Mouse (Mus musculus) liver, adult 2 months (tissue): Measurements from ENCODE around the gene Mgat1. TPM values are rescaled to one million over a fixed set of nuclear protein-coding genes. Genes with fewer than 3 reads are reported as not detected.
"Not testable (repeated sequence)": the region's sequence is repeated elsewhere in the genome, so short reads cannot be mapped to it uniquely, and the experiment has no call there.

Experiments
- DNase-seq: peaks from one replicate; pipeline ENCODE4 v3.0.0-alpha.2; 2011; ENCODE audit warnings: low read depth, low spot score; ENCODE audit errors: extremely low read depth
- H3K27ac ChIP-seq: fragments of 200-500 bp; replicated peaks from 2 replicates; pipeline ENCODE4 v1.5.1; 2012; ENCODE audit warnings: low read depth, mild to moderate bottlenecking, control low read depth, inconsistent platforms, low read length; ENCODE audit not compliant: insufficient read depth
- H3K27me3 ChIP-seq: fragments of 200-500 bp; 2 replicates; pipeline ENCODE4 v1.6.1; 2012; ENCODE audit warnings: mild to moderate bottlenecking, moderate library complexity, low read length, inconsistent platforms; ENCODE audit not compliant: control insufficient read depth, insufficient read depth
- H3K36me3 ChIP-seq: fragments of 200-500 bp; 2 replicates; pipeline ENCODE4 v1.6.1; 2012; ENCODE audit warnings: low read length, inconsistent platforms; ENCODE audit not compliant: control insufficient read depth, insufficient read depth
- H3K4me1 ChIP-seq: fragments of 200-500 bp; 2 replicates; pipeline ENCODE4 v1.6.1; 2011; ENCODE audit warnings: low read length; ENCODE audit not compliant: control insufficient read depth, insufficient read depth
- H3K4me3 ChIP-seq: fragments of 200-500 bp; 2 replicates; pipeline ENCODE4 v1.5.1; 2011; ENCODE audit warnings: low read depth, mild to moderate bottlenecking, control low read depth, low read length, moderate library complexity; ENCODE audit not compliant: insufficient read depth
- H3K79me2 ChIP-seq: fragments of 200-500 bp; 2 replicates; pipeline ENCODE4 v1.6.1; 2012; ENCODE audit warnings: inconsistent platforms, mild to moderate bottlenecking, low read length, moderate library complexity; ENCODE audit not compliant: control insufficient read depth, insufficient read depth
- H3K9ac ChIP-seq: fragments of 200-500 bp; 2 replicates; pipeline ENCODE4 v1.6.1; 2012; ENCODE audit warnings: low read depth, mild to moderate bottlenecking, control low read depth, inconsistent platforms, low read length
- CTCF ChIP-seq: fragments of 200-500 bp; IDR thresholded peaks from 2 replicates; pipeline ENCODE4 v1.5.1; 2011; ENCODE audit warnings: low read depth, low read length, control low read depth
- POLR2A ChIP-seq: fragments of 200-500 bp; IDR thresholded peaks from 2 replicates; pipeline ENCODE4 v1.6.1; 2011; ENCODE audit warnings: low read length, control low read depth; ENCODE audit not compliant: insufficient read depth; ENCODE audit errors: extremely low read depth
- WGBS: fragments of 180-500 bp; shearing (Covaris S2); methylation state at CpG from one replicate; pipeline ENCODE4 v1.1.7; 2018; 5-methylcytosine and 5-hydroxymethylcytosine counted together
- polyA plus RNA-seq: library from polyadenylated mRNA; depleted of rRNA; stranded (reverse); fragments of >200 nt; gene quantifications from 2 replicates; pipeline ENCODE4 v1.2.3, GENCODE M21; 2012; rRNA removed
- total RNA-seq: library from RNA; depleted of rRNA; stranded (reverse); fragments of >200 nt; gene quantifications from 2 replicates; pipeline ENCODE4 v1.2.3, GENCODE M21; 2014; rRNA removed

Gene Mgat1
- total and polyA plus RNA-seq, 2 experiments, result 44.7 to 145 TPM

DNA sequence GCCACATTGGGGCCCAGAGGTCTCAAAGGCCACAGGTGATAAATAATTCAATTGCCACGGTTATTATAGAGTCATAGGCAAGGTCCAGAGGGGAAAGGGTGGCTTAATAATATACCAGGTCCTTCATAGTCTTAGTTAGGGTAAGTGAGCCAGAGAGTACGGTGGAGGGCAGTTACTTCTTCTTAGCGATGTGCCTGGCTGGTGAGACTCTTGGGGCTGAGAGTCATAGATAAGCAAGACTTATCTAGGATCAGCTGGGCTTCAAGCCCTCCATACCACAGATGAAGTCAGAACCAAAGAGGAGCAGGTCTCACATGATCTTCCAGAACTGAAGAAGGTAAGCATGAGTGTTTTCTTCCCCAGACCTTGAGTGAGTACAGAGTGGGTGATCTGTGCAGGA is 34.2 kb downstream of the Mgat1 start, which contains the start of gene Olfr1393:
Gene Olfr1393, plus strand, starts transcription at position 83 of the 400 bp plus-strand sequence.
- WGBS, result 79% methylated on average over 3 of the region's 3 CpGs
- no peaks in the 10 kb centered on the region for H3K79me2 ChIP-seq
- H3K36me3 ChIP-seq, result no peaks in the 10 kb centered on the region
- DNase-seq, result no peak
- no peak within 1 kb of the TSS for H3K4me3 ChIP-seq
- no peaks in the 10 kb centered on the region for H3K4me1 ChIP-seq
- no peak for TF ChIP-seq POLR2A
- H3K27ac ChIP-seq, result no peak within 1 kb of the TSS
- H3K27me3 ChIP-seq, result no peaks in the 10 kb centered on the region
- H3K9ac ChIP-seq, result no peak within 1 kb of the TSS

DNA sequence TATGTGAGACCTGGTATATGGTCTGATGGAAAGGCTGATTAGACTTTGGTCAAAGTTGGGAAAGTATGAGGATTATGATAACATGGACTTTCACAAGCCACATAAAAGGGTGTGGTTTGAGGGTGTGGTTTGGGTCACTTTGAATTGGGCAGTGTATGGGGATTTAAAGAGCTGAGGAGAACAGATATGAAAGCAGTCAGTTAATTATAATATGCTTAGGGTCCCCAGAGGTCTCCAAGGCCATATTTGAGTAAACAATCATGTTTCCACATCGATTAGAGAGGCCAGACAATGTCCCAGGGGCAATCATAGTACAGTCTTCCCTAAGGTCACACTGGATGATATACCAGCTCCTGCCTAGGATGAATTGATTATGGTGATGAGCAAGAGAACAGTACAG is 41.0 kb downstream of the Mgat1 start, which contains the start of gene Olfr1392:
Gene Olfr1392, plus strand, starts transcription at position 301 of the 400 bp plus-strand sequence.
- not testable (repeated sequence) for H3K79me2 ChIP-seq, H3K4me1 ChIP-seq, H3K9ac ChIP-seq, H3K36me3 ChIP-seq, H3K27ac ChIP-seq, H3K27me3 ChIP-seq, DNase-seq, H3K4me3 ChIP-seq
- 53% methylated on average over 1 of the region's 1 CpGs for WGBS

DNA sequence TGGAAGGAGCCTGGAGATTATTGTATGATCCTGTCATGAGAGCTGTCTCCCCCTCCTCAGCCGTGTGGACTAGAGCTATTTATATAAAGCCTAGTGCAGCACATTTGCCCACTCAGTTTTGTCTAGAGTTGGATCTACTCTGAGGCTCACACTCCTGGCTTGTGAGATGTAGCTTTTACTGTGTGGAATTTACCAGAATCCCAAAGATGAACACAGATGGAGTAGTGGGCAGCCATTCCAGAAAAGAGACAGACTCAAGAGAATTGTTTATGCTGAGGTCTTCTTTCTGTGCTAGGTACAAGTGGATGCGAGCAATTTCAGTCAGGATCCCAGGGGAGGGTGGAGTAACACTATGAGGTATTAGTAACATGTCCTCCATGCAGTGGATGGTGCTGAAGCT is 43.3 kb downstream of the Mgat1 start:
- H3K27me3 ChIP-seq, result no peaks in the 10 kb centered on the region
- TF ChIP-seq POLR2A, result no peak
- TF ChIP-seq CTCF, result no peak
- WGBS, result 79% methylated on average over 2 of the region's 2 CpGs

DNA sequence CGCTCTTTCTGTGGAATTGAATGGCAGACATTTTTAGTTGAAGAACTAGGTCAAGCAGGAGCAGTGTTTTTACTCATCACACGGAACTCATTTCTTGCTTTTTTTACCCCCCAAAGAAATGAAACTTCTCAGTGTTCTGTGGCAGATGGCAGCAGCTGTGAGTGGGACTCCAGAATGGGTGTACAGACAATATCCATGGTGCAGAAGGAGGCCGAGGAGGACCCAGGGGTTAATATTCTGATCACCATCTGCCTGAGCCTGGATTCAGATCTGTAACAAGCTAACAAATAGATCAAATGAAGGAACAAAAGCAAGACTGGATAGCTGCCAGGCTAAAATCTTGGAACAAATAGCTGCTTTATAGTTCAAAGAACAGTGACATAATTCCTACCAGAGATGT is 48.8 kb downstream of the Mgat1 start:
- no peak overlapping the region for H3K27ac ChIP-seq
- 91% methylated on average over 3 of the region's 3 CpGs for WGBS
- H3K27me3 ChIP-seq, result no peaks in the 10 kb centered on the region
- TF ChIP-seq POLR2A, result no peak
- no peak for TF ChIP-seq CTCF
- no peaks in the 10 kb centered on the region for H3K36me3 ChIP-seq
- DNase-seq, result no peak
- H3K4me3 ChIP-seq, result no peak overlapping the region
- no peaks in the 10 kb centered on the region for H3K79me2 ChIP-seq
- H3K9ac ChIP-seq, result no peak overlapping the region
- H3K4me1 ChIP-seq, result no peaks in the 10 kb centered on the region

More for the DNA sequence above, 43.3 kb downstream of the Mgat1 start:
- no peaks in the 10 kb centered on the region for H3K36me3 ChIP-seq
- H3K4me1 ChIP-seq, result no peaks in the 10 kb centered on the region
- no peak for DNase-seq
- H3K27ac ChIP-seq, result no peak overlapping the region
- no peak overlapping the region for H3K4me3 ChIP-seq
- H3K9ac ChIP-seq, result no peak overlapping the region
- H3K79me2 ChIP-seq, result no peaks in the 10 kb centered on the region

DNA sequence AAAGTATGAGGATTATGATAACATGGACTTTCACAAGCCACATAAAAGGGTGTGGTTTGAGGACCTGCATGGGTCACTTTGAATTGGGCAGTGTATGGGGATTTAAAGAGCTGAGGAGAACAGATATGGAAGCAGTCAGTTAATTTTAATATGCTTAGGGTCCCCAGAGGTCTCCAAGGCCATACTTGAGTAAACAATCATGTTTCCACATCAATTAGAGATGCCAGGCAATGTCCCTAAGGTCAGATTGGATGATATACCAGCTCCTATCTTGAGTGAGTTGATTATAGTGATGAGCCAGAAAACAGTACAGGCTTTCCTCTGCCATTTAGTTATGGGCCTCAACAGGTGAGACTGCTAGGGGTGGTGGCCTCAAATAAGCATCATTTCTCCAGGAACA is 60.5 kb downstream of the Mgat1 start, which contains the start of gene Olfr10:
Gene Olfr10, plus strand, starts transcription at position 301 of the 400 bp plus-strand sequence.
- H3K9ac ChIP-seq, result no peak within 1 kb of the TSS
- DNase-seq, result no peak
- H3K4me3 ChIP-seq, result no peak within 1 kb of the TSS
- H3K4me1 ChIP-seq, result no peaks in the 10 kb centered on the region
- no peaks in the 10 kb centered on the region for H3K27me3 ChIP-seq
- H3K79me2 ChIP-seq, result no peaks in the 10 kb centered on the region
- no peak within 1 kb of the TSS for H3K27ac ChIP-seq
- H3K36me3 ChIP-seq, result no peaks in the 10 kb centered on the region
- no peak for TF ChIP-seq CTCF
- no peak for TF ChIP-seq POLR2A

DNA sequence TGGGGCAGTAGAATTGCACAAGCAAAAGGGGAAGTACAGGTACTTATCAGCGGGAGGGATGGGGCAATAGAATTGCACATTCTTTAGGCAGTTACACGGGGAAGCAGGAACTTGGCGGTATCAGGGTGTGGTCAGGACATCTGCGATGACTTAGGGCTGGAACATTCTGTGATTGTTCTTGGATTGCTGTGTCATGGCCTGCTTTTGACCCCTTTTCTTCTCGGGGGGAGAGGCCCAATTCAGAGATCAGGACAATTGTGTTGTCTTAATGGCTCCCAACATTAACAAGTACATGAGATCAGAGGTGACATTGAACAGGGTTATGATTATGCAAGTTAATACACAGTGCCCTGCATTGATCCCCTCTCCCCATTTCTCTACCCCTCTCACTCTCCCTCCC is 64.6 kb downstream of the Mgat1 start:
- not testable (repeated sequence) for H3K4me1 ChIP-seq, DNase-seq, H3K36me3 ChIP-seq, H3K27ac ChIP-seq, H3K27me3 ChIP-seq, H3K4me3 ChIP-seq, H3K79me2 ChIP-seq, H3K9ac ChIP-seq
- 73% methylated on average over 5 of the region's 5 CpGs for WGBS

Other genes with a start within 250 kb of the Mgat1 start
- gene 9930111J21Rik2, start 192.9 kb upstream of the Mgat1 start, total RNA-seq, result 2.8 and 4.0 TPM in 2 replicates
- gene 9930111J21Rik2, start 192.9 kb upstream of the Mgat1 start, polyA plus RNA-seq, result 0.30 and 0.44 TPM in 2 replicates
- 5.7 and 6.9 TPM in 2 replicates for gene Tgtp2, start 180.0 kb upstream of the Mgat1 start, total RNA-seq
- gene Tgtp2, start 180.0 kb upstream of the Mgat1 start, polyA plus RNA-seq, result 1.1 and 1.3 TPM in 2 replicates
- gene Ifi47, start 167.6 kb upstream of the Mgat1 start, total RNA-seq, result 20.0 and 21.3 TPM in 2 replicates
- gene Ifi47, start 167.6 kb upstream of the Mgat1 start, polyA plus RNA-seq, result 8.2 and 12.7 TPM in 2 replicates
- under 0.01 and 0.07 TPM in 2 replicates for gene Olfr1396, start 129.3 kb upstream of the Mgat1 start, total RNA-seq
- gene Olfr1396, start 129.3 kb upstream of the Mgat1 start, polyA plus RNA-seq, result 0.02 and 0.06 TPM in 2 replicates
- gene Olfr1395, start 101.9 kb upstream of the Mgat1 start, total RNA-seq, result not detected in 2 replicates
- not detected in 2 replicates for gene Olfr1395, start 101.9 kb upstream of the Mgat1 start, polyA plus RNA-seq
- gene Olfr1394, start 89.8 kb upstream of the Mgat1 start, total RNA-seq, result not detected in 2 replicates
- not detected in 2 replicates for gene Olfr1394, start 89.8 kb upstream of the Mgat1 start, polyA plus RNA-seq
- gene Btnl9, start 57.0 kb upstream of the Mgat1 start, total RNA-seq, result 3.4 and 5.5 TPM in 2 replicates
- gene Btnl9, start 57.0 kb upstream of the Mgat1 start, polyA plus RNA-seq, result 1.9 and 2.3 TPM in 2 replicates
- 18.3 and 18.8 TPM in 2 replicates for gene Zfp62, start 40.9 kb upstream of the Mgat1 start, total RNA-seq
- 0.71 and 1.4 TPM in 2 replicates for gene Zfp62, start 40.9 kb upstream of the Mgat1 start, polyA plus RNA-seq
- gene Olfr1393, start 34.1 kb downstream of the Mgat1 start, total RNA-seq, result 0.09 and 0.27 TPM in 2 replicates
- 0.47 and 0.55 TPM in 2 replicates for gene Olfr1393, start 34.1 kb downstream of the Mgat1 start, polyA plus RNA-seq
- not detected in 2 replicates for gene Olfr1392, start 41.1 kb downstream of the Mgat1 start, total RNA-seq
- 0.09 and 0.26 TPM in 2 replicates for gene Olfr1392, start 41.1 kb downstream of the Mgat1 start, polyA plus RNA-seq
- gene Olfr10, start 60.5 kb downstream of the Mgat1 start, total RNA-seq, result not detected in 2 replicates
- gene Olfr10, start 60.5 kb downstream of the Mgat1 start, polyA plus RNA-seq, result not detected in 2 replicates
- gene Olfr1391, start 78.6 kb downstream of the Mgat1 start, total RNA-seq, result not detected in 2 replicates
- gene Olfr1391, start 78.6 kb downstream of the Mgat1 start, polyA plus RNA-seq, result not detected in 2 replicates
- not detected in 2 replicates for gene Olfr1390, start 91.0 kb downstream of the Mgat1 start, total RNA-seq
- not detected in 2 replicates for gene Olfr1390, start 91.0 kb downstream of the Mgat1 start, polyA plus RNA-seq
- gene Olfr1389, start 178.9 kb downstream of the Mgat1 start, total RNA-seq, result not detected in 2 replicates
- not detected in 2 replicates for gene Olfr1389, start 178.9 kb downstream of the Mgat1 start, polyA plus RNA-seq
- gene Olfr1388, start 192.4 kb downstream of the Mgat1 start, total RNA-seq, result 0.07 TPM in 1 of 2 replicates, not detected in the other
- gene Olfr1388, start 192.4 kb downstream of the Mgat1 start, polyA plus RNA-seq, result not detected in 2 replicates
- gene Olfr1387, start 211.2 kb downstream of the Mgat1 start, total RNA-seq, result not detected in 2 replicates
- gene Olfr1387, start 211.2 kb downstream of the Mgat1 start, polyA plus RNA-seq, result not detected in 2 replicates
- gene Olfr1386, start 220.9 kb downstream of the Mgat1 start, total RNA-seq, result not detected in 2 replicates
- not detected in 2 replicates for gene Olfr1386, start 220.9 kb downstream of the Mgat1 start, polyA plus RNA-seq
- gene Olfr1385, start 244.9 kb downstream of the Mgat1 start, total RNA-seq, result 0.07 TPM in 1 of 2 replicates, not detected in the other
- not detected in 2 replicates for gene Olfr1385, start 244.9 kb downstream of the Mgat1 start, polyA plus RNA-seq